Mouse (Mus musculus): ENCODE measurements around the gene Rad51b. TPM values are rescaled to one million over a fixed set of nuclear protein-coding genes. Genes with fewer than 3 reads are reported as not detected.

Gene Rad51b
- total RNA-seq, 2 experiments from 2014 or later: 0.47 to 0.69 TPM

DNA sequence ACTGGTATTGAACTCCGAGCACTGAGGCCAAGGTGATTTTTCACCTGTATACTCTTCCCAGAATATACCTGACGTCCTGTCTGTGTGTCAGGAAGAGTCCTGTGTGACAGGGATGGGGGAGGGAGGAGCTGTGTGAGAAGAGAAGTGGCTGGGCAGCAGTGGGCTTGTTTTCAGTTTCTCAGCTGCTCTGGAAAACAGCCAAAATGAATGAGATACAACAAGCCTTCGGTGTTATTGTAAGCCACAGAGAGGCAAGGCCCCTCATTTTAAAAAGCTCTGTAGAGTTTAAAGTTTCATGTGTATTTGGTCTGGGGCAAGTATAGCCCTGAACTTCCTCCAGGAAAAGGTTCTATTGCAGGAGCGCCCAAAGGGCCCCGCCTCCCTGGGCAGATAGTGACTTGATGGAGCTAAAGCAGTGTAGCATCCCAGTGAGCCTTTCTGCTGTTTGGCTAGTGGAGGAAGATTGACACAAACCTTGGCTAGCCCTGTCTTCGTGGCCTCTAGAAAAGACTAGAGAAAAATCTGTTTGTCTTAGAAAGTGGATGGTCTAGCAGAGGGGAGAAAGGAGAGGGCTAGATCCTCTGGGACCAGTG, 313.5 kb downstream of the Rad51b start:
- DNase-seq (ENCODE audit: low spot score in 2 of 2): no peak

DNA sequence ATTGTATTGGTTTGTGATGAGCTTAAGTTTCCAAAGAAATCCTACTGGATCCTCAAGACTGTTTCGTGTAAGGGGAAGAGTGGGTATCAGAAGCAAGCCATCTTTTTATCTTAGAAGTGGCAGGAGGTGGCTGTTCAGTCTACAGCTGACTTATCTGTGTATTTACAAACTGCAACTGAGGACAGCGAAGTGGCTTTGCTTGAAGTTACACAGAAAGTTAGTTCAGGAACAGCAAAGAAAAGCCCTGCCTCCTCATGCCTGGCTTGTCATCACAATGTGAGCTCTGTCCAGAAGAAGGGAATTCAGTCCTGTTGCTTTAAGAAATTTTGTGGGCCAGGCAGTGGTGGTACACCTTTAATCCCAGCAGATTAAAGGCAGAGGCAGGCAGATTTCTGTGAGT, 314.6 kb downstream of the Rad51b start:
- no peak for DNase-seq (ENCODE audit: low spot score in 2 of 2)

DNA sequence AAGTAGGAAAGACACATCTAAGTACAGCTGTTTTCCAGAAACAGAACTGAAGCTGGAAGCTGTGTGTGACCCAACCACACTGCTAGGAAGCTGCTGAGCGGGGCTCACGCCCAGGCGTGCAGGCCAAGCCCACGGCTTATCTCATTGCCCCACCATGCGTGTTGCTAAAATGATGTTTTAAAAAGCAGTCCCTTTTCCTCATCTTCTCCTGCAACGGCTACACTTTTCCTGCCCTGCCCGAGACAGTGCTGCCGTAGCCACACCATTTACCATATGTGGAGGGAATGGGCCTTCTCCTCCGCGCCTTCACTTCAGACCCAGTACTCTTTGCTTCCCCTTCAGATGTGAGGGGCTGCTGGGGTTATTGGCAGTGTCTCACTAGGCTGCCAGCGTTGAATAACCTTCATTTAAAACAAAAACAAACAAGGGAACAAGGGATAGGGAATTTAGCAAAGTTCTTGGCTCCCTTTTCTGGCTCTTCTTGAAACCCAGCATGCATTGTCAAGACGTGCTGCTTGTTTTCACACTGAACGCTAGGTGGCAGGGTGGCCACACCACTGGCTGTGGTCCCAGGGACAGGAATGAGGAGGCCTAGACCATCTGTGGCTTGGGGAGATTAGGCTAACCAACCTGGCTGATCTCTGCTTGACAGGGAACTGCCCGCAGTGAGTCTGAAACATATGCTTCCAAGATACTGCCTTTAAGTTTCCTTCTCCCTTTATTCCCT, 315.4 kb downstream of the Rad51b start:
- peak; percentile 86 to 90 for DNase-seq (ENCODE audit: low spot score in 2 of 2)

DNA sequence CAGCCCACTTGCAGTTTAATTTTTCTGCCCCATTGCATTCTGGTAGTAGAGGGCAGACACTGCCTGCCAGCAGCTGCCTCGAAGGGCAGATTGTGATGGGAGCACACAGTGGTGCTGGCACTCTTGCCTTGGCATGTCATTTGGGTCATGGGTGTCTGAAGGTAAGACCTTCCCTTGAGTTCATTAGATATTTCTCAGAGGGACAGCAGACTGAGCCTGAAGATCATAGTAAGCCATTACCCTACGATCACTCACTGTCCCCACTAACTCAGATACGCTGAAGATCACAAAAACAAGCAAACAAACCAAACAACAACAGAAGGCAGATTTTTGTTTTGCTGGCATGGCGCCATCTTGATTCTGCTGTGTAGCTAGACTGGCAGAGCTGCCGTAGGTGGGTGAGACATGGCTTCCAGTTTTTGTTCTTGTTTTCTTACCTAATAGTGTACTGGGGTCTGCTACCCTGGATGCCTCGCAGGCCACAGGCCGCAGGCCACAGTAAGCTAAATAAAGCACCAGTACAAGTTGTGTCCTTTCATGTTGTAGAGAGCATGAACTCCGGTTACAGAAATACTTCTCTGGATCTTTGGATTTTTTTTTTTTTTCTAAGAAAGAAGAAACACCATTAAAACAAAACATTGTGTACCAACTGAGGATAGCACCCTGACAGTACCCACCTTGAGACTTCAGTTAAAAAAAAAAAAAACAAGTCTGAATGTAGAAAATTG, 316.1 kb downstream of the Rad51b start:
- DNase-seq (ENCODE audit: low spot score in 2 of 2): peak; percentile 48 to 55

DNA sequence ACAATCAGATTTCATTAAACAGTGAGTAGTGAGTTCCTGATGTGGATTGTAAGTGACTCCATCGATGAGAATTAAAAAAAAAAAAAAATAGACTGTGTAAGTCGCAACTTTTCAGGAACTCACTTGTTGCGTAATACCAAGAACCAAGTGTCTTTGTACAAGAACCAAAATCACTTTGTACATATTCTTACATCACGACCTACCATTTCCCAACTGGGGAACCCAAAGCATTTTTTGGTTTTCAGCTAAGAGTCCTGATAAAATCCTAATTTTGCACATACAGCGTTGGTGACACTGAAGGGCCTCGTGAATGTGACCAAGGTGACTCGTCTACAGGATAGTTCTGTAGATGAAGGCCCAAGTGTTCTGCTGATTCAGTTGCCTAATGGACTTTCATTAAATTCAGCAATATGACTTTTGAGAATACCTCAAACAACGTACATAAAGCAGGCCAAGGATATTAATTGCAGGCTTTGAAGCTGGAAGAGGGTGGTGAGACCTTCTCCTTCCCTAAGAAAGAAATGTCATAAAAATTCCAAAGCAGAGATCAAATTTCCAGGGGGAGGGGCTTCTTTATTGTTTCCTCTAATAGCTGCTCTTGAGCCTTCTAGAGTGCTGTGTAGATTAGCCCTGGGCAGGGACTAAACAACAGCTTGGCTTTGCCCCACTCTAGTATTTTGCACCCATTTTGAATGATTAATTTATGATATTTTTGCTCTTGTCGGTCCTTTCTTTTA, 316.9 kb downstream of the Rad51b start:
- DNase-seq (ENCODE audit: low spot score in 2 of 2): no peak

DNA sequence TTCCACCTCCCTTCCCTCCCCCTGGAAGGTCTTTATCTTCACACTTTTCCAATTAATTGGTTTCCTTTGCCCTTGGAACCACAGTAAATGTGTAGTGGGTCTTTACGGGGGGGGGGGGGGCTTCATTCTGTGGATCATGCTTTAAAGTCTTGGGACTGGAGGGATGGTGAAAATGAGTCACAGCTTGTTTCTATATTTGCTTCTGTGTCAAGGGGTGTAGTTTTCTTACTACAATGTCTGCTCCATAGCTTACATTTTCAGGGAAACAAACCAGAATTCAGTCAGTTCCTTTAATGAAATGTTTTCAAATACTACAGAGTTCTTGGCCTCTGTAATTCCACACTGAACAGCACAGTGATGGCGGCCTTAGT, 317.5 kb downstream of the Rad51b start:
- no peak for DNase-seq (ENCODE audit: low spot score in 2 of 2)

DNA sequence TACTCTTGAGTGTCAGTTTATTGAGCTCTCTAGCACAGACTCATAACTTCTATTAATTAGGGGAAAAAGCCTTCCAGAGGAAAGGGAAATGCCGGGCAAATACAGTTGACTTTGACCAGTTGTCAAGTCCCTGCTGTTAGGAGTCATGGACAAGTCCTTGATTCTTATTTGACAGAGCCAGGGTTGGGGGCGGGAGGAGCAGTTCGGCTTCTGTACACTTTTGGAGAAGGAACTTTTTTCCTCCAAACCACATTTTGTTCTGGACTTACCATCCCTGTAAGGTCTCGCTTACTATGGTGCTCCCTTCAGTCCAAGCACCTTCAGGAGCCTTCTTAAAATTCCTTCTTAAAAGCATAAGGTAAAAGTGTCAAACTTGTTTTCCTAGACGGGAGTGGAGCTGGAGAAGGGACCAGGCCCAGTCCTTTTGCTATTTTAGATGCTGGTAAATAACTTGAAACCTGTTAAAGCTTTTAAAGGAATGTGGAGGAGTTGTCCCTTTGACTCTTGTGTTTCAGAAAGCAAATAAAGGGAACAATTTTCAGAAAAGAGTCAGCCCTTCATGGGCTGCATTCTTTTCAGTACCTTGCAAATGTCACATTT, 318.7 kb downstream of the Rad51b start:
- DNase-seq (ENCODE audit: low spot score in 2 of 2): no peak

DNA sequence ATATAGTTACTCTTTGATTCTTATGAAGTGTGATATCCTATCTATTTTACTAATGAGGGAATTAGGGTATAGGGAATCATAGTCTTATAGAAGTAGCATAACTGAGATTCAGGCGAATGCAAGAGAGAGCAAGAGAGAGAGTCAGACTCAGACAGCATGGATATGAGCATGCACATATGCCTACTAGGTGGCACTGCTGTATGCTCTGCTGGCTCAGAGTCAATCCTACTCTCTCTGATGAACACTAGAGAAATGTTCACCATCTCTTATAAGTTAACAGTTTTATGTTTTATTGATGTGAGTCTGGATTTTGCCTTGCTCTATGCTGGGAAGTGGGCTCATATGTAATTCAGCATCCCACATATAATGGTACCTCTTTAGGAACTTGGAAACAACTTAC, 321.9 kb downstream of the Rad51b start:
- DNase-seq (ENCODE audit: low spot score in 2 of 2): no peak

DNA sequence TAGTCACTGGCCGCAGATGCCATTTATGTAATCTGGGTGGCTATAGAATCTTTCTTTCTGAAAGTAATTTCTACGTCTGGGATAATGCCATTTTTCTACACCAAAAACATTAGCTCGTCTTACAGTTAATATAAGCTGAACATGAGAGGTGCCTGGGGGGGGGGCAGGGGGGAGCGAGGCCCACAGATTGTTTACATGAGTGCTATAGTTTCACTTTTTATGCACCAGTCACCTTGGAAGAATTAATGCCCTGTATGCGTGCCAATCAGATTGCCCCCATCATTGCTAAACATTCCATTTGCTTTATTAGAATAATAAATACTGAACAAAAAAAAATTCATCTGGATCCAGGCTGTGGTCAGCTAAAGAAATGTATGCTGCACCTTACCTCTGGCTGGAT, 323.6 kb downstream of the Rad51b start:
- no peak for DNase-seq (ENCODE audit: low spot score in 2 of 2)

DNA sequence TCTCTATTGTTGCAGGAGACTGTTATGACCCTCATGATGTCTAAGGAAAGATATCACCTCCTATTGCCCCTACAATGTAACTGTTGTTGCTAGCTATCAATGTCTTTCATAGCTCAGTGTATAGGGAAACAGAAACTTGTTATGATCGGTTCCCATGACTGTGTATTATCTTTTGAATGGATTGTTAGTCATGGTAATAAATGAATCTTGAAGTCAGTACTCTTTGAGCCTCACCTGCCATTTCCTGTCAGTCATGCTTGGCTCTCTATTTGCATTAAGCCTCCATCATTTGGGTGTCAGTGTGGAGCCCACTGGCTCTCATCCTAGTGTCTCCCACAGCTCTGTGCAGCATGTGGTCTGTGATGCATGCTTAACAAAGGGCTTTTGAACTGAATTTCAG, 326.2 kb downstream of the Rad51b start:
- DNase-seq (ENCODE audit: low spot score in 2 of 2): no peak

DNA sequence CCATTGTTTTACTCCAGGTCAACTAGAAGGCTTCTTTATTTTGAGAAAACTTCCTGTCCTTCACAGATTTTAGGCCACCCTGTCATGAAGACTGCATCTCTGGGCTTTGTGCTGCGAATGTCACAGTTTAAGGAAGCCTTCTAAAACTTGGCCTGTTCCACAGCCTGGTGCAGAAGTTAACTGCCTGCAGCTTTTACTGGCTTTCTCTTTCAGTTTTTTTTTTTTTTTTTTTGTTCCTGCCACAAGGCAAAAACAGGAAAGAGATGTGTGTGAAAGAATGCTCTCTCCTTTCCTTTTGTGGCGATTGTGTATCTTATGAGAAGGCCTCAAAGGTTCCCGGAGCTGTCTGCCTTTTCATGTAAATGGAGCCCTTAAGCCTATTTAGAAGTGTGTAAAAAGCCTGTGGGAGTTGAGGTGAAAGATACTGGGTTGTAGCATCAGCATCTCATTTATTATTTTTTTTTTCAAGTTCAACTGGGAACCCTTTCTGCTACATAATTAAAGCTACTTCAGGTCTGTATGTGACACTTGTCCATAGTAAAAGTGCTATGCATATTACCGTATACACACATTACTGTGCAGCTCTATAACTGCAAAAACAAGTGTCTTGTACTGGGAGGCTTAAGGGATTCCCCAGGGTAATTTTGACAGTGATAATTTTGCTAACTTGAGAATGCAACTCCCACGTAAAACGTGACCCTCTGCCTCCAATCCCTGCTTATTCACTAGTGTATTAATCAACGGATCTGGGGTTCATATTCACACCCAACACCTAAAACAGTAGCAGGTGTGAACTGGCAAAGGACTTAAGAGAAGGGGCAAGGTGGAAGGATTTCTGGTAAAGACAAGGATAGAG, 328.8 kb downstream of the Rad51b start:
- no peak for DNase-seq (ENCODE audit: low spot score in 2 of 2)

DNA sequence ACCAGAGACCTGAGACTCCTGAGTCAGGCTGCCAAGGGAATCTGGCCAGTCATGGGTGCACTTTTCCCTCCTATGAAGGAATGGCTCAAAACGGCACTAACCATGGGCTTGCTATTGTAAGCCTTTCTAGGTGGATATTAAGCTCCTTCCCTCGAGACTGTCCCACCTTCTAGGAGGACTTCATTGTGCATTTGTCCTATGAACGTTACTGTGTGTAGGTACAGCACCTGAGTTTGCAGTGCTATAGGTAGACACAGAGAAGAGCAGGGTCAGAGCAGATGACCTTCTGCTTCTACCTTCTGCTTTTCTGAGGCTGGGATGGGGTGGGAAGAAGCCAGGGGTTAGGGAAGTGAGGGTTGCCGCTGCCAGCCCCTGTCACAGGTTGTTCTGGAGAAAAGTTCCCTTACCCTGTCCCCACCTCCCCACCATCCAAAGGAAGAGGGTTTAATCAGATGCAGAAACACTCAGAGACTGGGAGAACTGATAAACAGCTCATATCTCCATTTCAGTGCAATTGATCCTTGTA, 329.5 kb downstream of the Rad51b start:
- no peak for DNase-seq (ENCODE audit: low spot score in 2 of 2)

DNA sequence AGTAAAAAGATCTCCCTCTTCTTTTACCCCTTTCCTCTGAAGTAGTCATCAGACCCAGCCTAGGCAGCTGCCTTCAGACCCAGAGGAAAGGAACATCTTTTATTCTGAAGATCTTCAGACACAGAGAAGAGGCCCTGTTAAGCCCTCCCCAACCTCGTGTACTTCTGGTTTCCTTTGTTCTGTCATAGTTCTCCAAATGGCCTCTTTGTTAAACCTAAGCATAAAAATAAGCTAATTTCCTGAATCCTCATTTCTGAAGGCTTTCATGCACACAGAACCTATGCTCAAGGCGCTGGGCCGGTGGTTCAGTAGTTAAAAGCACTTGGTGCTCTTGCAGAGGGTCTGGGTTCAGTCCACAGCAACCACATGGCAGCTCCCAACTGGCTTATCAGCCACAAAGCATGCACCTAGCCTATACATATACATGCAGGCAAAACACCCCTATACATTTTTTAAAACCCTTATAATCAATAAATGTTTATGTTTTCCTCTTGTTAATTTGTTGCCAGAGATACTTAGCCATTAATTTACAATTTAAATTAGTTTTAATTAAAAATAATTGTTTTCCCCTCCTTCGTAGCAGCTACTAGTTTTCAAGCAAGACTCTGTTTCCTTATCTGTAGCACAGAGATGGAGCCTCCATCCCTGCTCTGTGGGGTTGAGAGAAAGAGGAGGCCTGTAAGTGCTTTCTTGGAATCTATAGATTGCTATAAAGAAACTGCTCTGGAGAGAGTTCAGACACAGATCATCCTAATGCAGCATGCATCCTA, 330.5 kb downstream of the Rad51b start:
- no peak for DNase-seq (ENCODE audit: low spot score in 2 of 2)

DNA sequence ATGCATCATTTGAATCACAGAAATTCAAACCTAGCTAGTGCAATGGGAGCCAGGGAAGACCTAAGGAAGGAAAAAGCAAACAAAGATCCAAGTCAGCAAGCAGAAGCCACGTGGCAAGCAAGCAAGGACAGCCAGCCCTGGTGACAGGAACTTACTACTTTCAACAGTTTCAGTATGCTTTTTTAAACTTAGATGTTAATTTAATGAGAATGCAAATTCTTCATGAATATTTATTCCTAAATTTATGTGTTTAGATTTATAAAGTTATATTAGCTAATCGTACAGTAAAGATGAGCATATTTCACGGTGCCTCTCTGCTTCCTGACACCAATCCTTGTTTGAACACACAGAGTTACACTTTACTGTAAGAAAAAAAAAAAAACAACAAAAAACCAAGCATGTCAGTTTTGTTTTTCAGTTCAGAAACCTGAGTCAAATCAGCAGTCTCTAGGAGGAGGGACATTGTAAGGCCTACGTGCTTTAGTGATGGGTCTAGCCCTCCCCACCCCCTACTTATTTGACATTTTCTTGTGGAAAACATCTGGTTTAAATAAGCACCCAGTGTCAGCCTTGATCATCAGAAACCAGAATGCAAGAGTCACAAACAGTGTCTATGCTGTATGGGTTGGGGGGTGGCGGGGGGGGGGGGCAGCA, 331.2 kb downstream of the Rad51b start:
- DNase-seq (ENCODE audit: low spot score in 2 of 2): no peak

DNA sequence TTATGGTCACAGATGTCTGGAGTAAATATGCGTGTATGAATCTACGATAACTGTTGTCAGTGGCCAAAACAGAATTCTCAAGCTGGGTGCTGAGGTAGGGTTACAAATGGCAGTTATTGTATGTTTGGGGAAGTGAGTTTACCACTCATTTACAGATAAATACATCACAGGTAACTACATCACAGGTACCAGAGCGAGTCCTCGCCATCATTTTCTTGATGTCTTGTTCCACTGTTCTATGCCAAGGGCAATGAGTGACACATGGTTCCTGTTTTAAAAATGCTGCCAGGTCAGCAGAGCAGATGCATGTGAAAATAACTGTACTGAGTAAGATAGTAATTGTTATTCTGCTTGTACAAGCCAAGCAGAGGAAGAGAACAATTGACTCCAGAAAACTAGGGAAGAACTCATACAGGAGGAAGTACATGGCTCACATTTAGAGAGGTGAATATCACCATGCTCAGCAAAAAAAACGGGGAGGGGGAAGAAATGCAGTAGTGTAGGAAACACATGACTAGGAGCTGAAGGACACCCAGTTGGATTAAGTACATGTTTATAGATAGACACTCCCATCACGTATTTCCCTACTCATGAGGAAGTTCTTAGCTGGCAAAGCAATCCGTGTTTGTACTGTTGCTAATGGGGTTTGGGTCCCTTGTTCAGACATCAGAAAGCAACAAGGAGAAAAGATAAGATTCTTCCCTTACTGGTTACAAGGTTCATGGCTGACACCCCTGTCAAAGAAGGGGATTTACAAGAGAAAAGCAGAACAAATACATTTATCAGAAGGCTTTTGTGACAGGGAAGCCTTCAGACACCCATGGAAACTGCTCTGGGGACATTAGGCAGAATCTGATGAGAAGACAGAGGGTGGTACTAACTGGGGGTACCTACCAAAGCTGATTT, 333.1 kb downstream of the Rad51b start:
- no peak for DNase-seq (ENCODE audit: low spot score in 2 of 2)

DNA sequence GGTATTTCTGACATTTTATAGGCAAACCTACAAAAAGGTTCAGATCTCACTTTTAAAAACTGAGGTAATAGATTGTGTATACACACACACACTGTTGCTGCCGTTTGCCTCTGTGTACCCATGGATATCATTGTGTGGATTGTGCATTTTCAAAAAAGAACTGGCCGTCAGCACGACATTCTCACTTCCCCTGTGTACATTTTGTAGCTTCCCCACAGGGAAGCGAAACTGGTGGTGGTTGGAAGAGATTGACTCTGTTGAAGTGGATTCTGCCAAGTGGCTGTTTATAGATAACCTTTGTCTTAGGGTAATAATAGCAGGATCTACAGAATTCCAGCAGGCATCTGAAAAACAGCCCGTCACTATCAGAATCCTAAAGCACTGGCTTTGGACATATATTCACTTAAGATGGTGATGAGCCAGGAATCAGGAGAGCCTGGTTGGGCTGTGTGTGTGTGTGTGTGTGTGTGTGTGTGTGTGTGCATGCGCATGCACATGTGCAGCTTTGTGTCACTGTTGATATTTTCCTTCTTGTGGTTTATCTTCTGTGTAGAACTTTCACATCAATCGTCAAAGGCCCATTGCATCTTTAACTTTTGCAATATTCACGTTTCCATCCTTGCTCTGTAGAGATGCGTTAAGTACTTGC, 336.5 kb downstream of the Rad51b start:
- no peak for DNase-seq (ENCODE audit: low spot score in 2 of 2)

DNA sequence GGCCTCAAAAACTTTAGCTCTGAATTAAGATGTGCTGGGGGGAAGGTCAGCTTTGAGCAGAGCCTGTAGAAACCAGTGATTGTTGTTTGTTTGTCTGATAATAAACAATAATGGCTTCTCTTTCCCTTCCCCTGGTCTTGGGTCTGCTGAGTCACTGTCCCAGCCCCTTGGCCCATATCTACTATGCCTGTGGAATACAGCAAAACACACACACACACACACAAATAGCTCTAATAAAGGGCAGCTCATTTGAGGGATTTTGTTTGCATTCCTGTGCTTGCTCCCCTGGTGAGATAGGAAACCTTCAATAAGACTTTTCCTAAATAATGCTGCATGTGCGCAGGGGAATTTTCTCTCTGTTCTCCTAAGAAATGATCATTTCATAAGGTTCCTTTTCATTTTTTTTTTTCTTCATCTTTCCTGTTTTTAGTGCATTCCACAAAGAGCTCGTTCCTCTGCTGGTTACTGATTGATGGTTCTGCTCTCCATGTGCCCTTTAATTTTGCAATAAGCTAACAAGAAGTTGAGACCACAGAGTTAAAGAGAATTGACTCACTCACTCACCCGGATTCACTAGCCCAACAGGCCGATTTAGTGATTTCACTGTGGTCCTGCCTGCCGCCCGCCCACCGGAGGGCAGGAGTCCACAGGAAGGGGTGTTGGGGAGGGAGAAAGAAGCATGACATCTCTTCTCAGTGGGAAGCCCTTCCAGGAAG, 344.6 kb downstream of the Rad51b start:
- DNase-seq (ENCODE audit: low spot score in 2 of 2): peak in 1 of 2 experiments; percentile 42
